Mouse (Mus musculus): Measurements from ENCODE around the gene Gm11172. TPM values are rescaled to one million over a fixed set of nuclear protein-coding genes. Genes with fewer than 3 reads are reported as not detected.

The Gm11172 gene
- polyA plus RNA-seq, 1 experiment from 2014 or later, result not detected

- Histone ChIP-seq H3K27ac (ENCODE audit: low read depth, low read length) (no peak overlapping the region), H3K27me3 (ENCODE audit: control insufficient read depth, insufficient read depth, low read length) (no peaks in the 10 kb centered on the region), H3K36me3 (ENCODE audit: control insufficient read depth, insufficient read depth, low read length) (no peaks in the 10 kb centered on the region), H3K4me3 (ENCODE audit: low read depth, low read length) (no peak overlapping the region), H3K9ac (replicated peaks; ENCODE audit: low read depth, low read length) (no peak overlapping the region), H3K4me2 (ENCODE audit: low read depth, low read length) (no peak overlapping the region), H3K4me1 (ENCODE audit: control insufficient read depth, insufficient read depth, low read length) (no peaks in the 10 kb centered on the region), H3K9me3 (ENCODE audit: control insufficient read depth, low read length) (no peaks in the 10 kb centered on the region)
- no peak for ATAC-seq (ENCODE audit: low read depth)
- WGBS, result 61% methylated on average over 4 of the region's 4 CpGs
Observed at GRCm38 (mm10) chr16:10821387-10821786, 8.7 kb downstream of the Gm11172 start.

- H3K36me3 ChIP-seq (ENCODE audit: control insufficient read depth, insufficient read depth, low read length), result no peaks in the 10 kb centered on the region
- no peak overlapping the region for H3K4me3 ChIP-seq (ENCODE audit: low read depth, low read length)
- 79% methylated on average over 1 of the region's 1 CpGs for WGBS
- no peak overlapping the region for H3K4me2 ChIP-seq (ENCODE audit: low read depth, low read length)
- no peak overlapping the region for H3K9ac ChIP-seq (replicated peaks; ENCODE audit: low read depth, low read length)
- H3K9me3 ChIP-seq (ENCODE audit: control insufficient read depth, low read length), result no peaks in the 10 kb centered on the region
- no peak for ATAC-seq (ENCODE audit: low read depth)
- no peaks in the 10 kb centered on the region for H3K4me1 ChIP-seq (ENCODE audit: control insufficient read depth, insufficient read depth, low read length)
- H3K27me3 ChIP-seq (ENCODE audit: control insufficient read depth, insufficient read depth, low read length), result no peaks in the 10 kb centered on the region
- no peak overlapping the region for H3K27ac ChIP-seq (ENCODE audit: low read depth, low read length)
Observed at GRCm38 (mm10) chr16:10824536-10824935, 11.8 kb downstream of the Gm11172 start.

GRCm38 (mm10) chr16:10825840-10826239, 13.1 kb downstream of the Gm11172 start:
- H3K4me3 ChIP-seq (ENCODE audit: low read depth, low read length), result no peak overlapping the region
- no peaks in the 10 kb centered on the region for H3K9me3 ChIP-seq (ENCODE audit: control insufficient read depth, low read length)

GRCm38 (mm10) chr16:10827269-10827668, 14.6 kb downstream of the Gm11172 start:
- WGBS, result 94% methylated on average over 9 of the region's 9 CpGs
- H3K36me3 ChIP-seq (ENCODE audit: control insufficient read depth, insufficient read depth, low read length), result no peaks in the 10 kb centered on the region

More at GRCm38 (mm10) chr16:10825840-10826239, 13.1 kb downstream of the Gm11172 start:
- no peak overlapping the region for H3K9ac ChIP-seq (replicated peaks; ENCODE audit: low read depth, low read length)
- ATAC-seq (ENCODE audit: low read depth), result no peak
- H3K27me3 ChIP-seq (ENCODE audit: control insufficient read depth, insufficient read depth, low read length), result no peaks in the 10 kb centered on the region
- H3K4me1 ChIP-seq (ENCODE audit: control insufficient read depth, insufficient read depth, low read length), result no peaks in the 10 kb centered on the region
- 88% methylated on average over 4 of the region's 4 CpGs for WGBS
- no peak overlapping the region for H3K27ac ChIP-seq (ENCODE audit: low read depth, low read length)
- no peaks in the 10 kb centered on the region for H3K36me3 ChIP-seq (ENCODE audit: control insufficient read depth, insufficient read depth, low read length)
- no peak overlapping the region for H3K4me2 ChIP-seq (ENCODE audit: low read depth, low read length)

GRCm38 (mm10) chr16:10827766-10828460, 15.2 kb downstream of the Gm11172 start:
- ATAC-seq (ENCODE audit: low read depth), result no peak
- WGBS, result 78% methylated on average over 7 of the region's 7 CpGs
- no peaks in the 10 kb centered on the region for H3K36me3 ChIP-seq (ENCODE audit: control insufficient read depth, insufficient read depth, low read length)
- no peak overlapping the region for H3K9ac ChIP-seq (replicated peaks; ENCODE audit: low read depth, low read length)
- H3K27ac ChIP-seq (ENCODE audit: low read depth, low read length), result no peak overlapping the region
- H3K4me3 ChIP-seq (ENCODE audit: low read depth, low read length), result no peak overlapping the region
- H3K9me3 ChIP-seq (ENCODE audit: control insufficient read depth, low read length), result no peaks in the 10 kb centered on the region
- H3K27me3 ChIP-seq (ENCODE audit: control insufficient read depth, insufficient read depth, low read length), result no peaks in the 10 kb centered on the region
- H3K4me1 ChIP-seq (ENCODE audit: control insufficient read depth, insufficient read depth, low read length), result no peaks in the 10 kb centered on the region
- H3K4me2 ChIP-seq (ENCODE audit: low read depth, low read length), result no peak overlapping the region

More at GRCm38 (mm10) chr16:10827269-10827668, 14.6 kb downstream of the Gm11172 start:
- H3K27ac ChIP-seq (ENCODE audit: low read depth, low read length), result no peak overlapping the region
- H3K27me3 ChIP-seq (ENCODE audit: control insufficient read depth, insufficient read depth, low read length), result no peaks in the 10 kb centered on the region
- H3K9me3 ChIP-seq (ENCODE audit: control insufficient read depth, low read length), result no peaks in the 10 kb centered on the region
- no peak overlapping the region for H3K4me2 ChIP-seq (ENCODE audit: low read depth, low read length)
- H3K4me3 ChIP-seq (ENCODE audit: low read depth, low read length), result no peak overlapping the region
- no peak overlapping the region for H3K9ac ChIP-seq (replicated peaks; ENCODE audit: low read depth, low read length)
- no peaks in the 10 kb centered on the region for H3K4me1 ChIP-seq (ENCODE audit: control insufficient read depth, insufficient read depth, low read length)
- no peak for ATAC-seq (ENCODE audit: low read depth)

- 75% methylated on average over 4 of the region's 4 CpGs for WGBS
- no peak overlapping the region for H3K9ac ChIP-seq (replicated peaks; ENCODE audit: low read depth, low read length)
- no peaks in the 10 kb centered on the region for H3K27me3 ChIP-seq (ENCODE audit: control insufficient read depth, insufficient read depth, low read length)
- H3K4me1 ChIP-seq (ENCODE audit: control insufficient read depth, insufficient read depth, low read length), result no peaks in the 10 kb centered on the region
- no peak overlapping the region for H3K4me2 ChIP-seq (ENCODE audit: low read depth, low read length)
- ATAC-seq (ENCODE audit: low read depth), result no peak
- no peaks in the 10 kb centered on the region for H3K9me3 ChIP-seq (ENCODE audit: control insufficient read depth, low read length)
- no peak overlapping the region for H3K27ac ChIP-seq (ENCODE audit: low read depth, low read length)
- H3K4me3 ChIP-seq (ENCODE audit: low read depth, low read length), result no peak overlapping the region
- no peaks in the 10 kb centered on the region for H3K36me3 ChIP-seq (ENCODE audit: control insufficient read depth, insufficient read depth, low read length)
Observed at GRCm38 (mm10) chr16:10828461-10828805, 15.7 kb downstream of the Gm11172 start.

GRCm38 (mm10) chr16:10834542-10834910, 21.8 kb downstream of the Gm11172 start:
- H3K9ac ChIP-seq (replicated peaks; ENCODE audit: low read depth, low read length), result no peak overlapping the region

GRCm38 (mm10) chr16:10834911-10835587, 22.3 kb downstream of the Gm11172 start, which contains the start of gene Rmi2:
Gene Rmi2, plus strand, starts transcription at chr16:10835059.
- H3K9me3 ChIP-seq (ENCODE audit: control insufficient read depth, low read length), result no peaks in the 10 kb centered on the region
- H3K9ac ChIP-seq (replicated peaks; ENCODE audit: low read depth, low read length), result peak within 1 kb of the TSS; percentile 37; the same call in 1 of the 2 replicates
- no peaks in the 10 kb centered on the region for H3K4me1 ChIP-seq (ENCODE audit: control insufficient read depth, insufficient read depth, low read length)
- peak; percentile 96 for ATAC-seq (ENCODE audit: low read depth)
- peak within 1 kb of the TSS; percentile 95 for H3K4me2 ChIP-seq (ENCODE audit: low read depth, low read length)
- peak within 1 kb of the TSS; percentile 68 for H3K4me3 ChIP-seq (ENCODE audit: low read depth, low read length)
- under 1% methylated on average over 48 of the region's 69 CpGs for WGBS
- no peak within 1 kb of the TSS for H3K27ac ChIP-seq (ENCODE audit: low read depth, low read length)
- no peaks in the 10 kb centered on the region for H3K27me3 ChIP-seq (ENCODE audit: control insufficient read depth, insufficient read depth, low read length)
- H3K36me3 ChIP-seq (ENCODE audit: control insufficient read depth, insufficient read depth, low read length), result no peaks in the 10 kb centered on the region

More at GRCm38 (mm10) chr16:10834542-10834910, 21.8 kb downstream of the Gm11172 start:
- Histone ChIP-seq H3K27me3 (ENCODE audit: control insufficient read depth, insufficient read depth, low read length) (no peaks in the 10 kb centered on the region), H3K27ac (ENCODE audit: low read depth, low read length) (no peak overlapping the region), H3K4me1 (ENCODE audit: control insufficient read depth, insufficient read depth, low read length) (no peaks in the 10 kb centered on the region), H3K4me2 (ENCODE audit: low read depth, low read length) (peak overlapping the region; percentile 95), H3K4me3 (ENCODE audit: low read depth, low read length) (peak overlapping the region; percentile 68), H3K36me3 (ENCODE audit: control insufficient read depth, insufficient read depth, low read length) (no peaks in the 10 kb centered on the region), H3K9me3 (ENCODE audit: control insufficient read depth, low read length) (no peaks in the 10 kb centered on the region)
- 8% methylated on average over 12 of the region's 12 CpGs for WGBS
- no peak for ATAC-seq (ENCODE audit: low read depth)

GRCm38 (mm10) chr16:10836388-10836787, 23.7 kb downstream of the Gm11172 start:
- Histone ChIP-seq H3K27ac (ENCODE audit: low read depth, low read length) (no peak overlapping the region), H3K4me1 (ENCODE audit: control insufficient read depth, insufficient read depth, low read length) (no peaks in the 10 kb centered on the region), H3K9ac (replicated peaks; ENCODE audit: low read depth, low read length) (no peak overlapping the region), H3K36me3 (ENCODE audit: control insufficient read depth, insufficient read depth, low read length) (no peaks in the 10 kb centered on the region), H3K4me3 (ENCODE audit: low read depth, low read length) (no peak overlapping the region), H3K4me2 (ENCODE audit: low read depth, low read length) (no peak overlapping the region), H3K9me3 (ENCODE audit: control insufficient read depth, low read length) (no peaks in the 10 kb centered on the region), H3K27me3 (ENCODE audit: control insufficient read depth, insufficient read depth, low read length) (no peaks in the 10 kb centered on the region)
- no peak for ATAC-seq (ENCODE audit: low read depth)
- WGBS, result 92% methylated on average over 3 of the region's 3 CpGs

Data from neural tube, embryonic 14.5 days (tissue).